Mouse (Mus musculus): ENCODE results near the gene Sfswap.

DNA sequence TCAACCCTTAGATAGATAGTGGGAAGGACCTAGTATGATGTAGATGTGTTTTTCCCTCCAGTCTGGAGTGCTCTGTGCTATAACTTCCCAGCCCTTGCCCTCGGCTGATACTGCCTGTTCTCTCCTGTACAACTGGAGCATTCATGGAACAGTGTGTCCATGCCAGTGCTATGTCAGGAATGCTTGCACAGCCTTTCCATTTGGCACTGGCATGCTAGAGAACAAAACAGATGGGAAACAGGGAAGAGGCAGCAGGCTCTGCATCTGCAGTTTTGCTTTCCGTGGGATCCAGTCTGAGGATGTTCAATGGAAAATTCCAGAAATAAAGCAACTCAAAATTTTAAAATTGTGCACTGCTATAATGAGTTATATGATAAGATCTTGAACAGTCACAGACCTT is 33.5 kb downstream of the Sfswap start:
- TF ChIP-seq POLR2A (IDR thresholded peaks at IDR 0.05; ENCODE audit: extremely low read depth, insufficient read depth, low read length) (no peak), CTCF (IDR thresholded peaks at IDR 0.05; ENCODE audit: low read depth, low read length) (no peak)

Measured in liver, adult 2 months (tissue).